Mouse (Mus musculus): ENCODE results near the gene Klk5.

- peak; percentile 26 for TF ChIP-seq CTCF (IDR thresholded peaks at IDR 0.05; ENCODE audit: low read depth, low read length)
- no peak for TF ChIP-seq EP300 (IDR thresholded peaks at IDR 0.05; ENCODE audit: insufficient read depth, low read depth, low read length)
Observed at GRCm38 (mm10) chr7:43878281-43878680, 36.5 kb downstream of the Klk5 start.
